ENCODE assay signal across 8 mouse cellular contexts in the genomic region with DNA sequence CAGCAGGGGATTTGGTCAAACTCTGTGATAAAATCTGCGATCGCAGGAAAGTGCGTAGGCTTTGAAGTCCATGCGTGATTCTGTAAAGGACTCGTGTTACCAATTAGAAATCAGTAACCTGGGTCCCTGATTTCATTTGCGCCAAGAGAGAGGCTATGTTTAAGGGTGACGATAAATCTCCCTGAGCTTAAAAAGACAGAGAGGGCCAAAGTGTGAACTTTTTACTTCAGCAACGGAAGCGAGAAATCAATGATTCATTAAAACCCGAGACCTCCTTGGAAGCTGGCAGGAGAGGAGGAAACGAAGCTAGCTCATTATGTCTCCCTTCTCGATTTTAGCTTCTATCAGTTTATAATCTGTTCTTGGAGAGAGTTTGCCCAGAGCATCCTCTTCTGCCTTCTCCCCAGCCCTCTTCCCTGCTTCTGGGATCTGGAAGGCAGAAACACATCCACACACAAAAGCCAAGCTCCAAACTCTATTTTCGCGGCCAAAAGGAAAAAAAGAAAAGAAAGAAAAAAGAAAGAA. TPM values are rescaled to one million over a fixed set of nuclear protein-coding genes. Genes with fewer than 3 reads are reported as not detected.
DNase-seq lines count a peak whose midpoint lies in the region; ATAC-seq and TF ChIP-seq lines count a peak whose summit lies in the region.

No protein-coding gene starts in this region.

- WGBS in kidney, adult 2 months: 3% methylated on average over 14 of the region's 14 CpGs
- under 1% methylated on average over 13 of the region's 14 CpGs for WGBS in forebrain, embryonic 12.5 days
- WGBS in limb, embryonic 11.5 days: under 1% methylated on average over 14 of the region's 14 CpGs

- TF ChIP-seq POLR2A in kidney, adult 2 months (IDR thresholded peaks at IDR 0.05; ENCODE audit: low read depth, low read length): no peak

- no peaks in the 10 kb centered on the region for H3K9me3 ChIP-seq in forebrain, embryonic 12.5 days
- H3K9me3 ChIP-seq in limb, embryonic 11.5 days (ENCODE audit: control insufficient read depth, low read length): no peaks in the 10 kb centered on the region

- DNase-seq in kidney, adult 2 months: peak; percentile 27
- no peak for DNase-seq in kidney, adult 18-20 months
- peak; percentile 47 for DNase-seq in limb, embryonic 11.5 days (ENCODE audit: low spot score)
- DNase-seq in retina, embryonic 14.5 days (ENCODE audit: low spot score): peak; percentile 12
- no peak for DNase-seq in adrenal gland, postnatal 4 days (ENCODE audit: low spot score in 2 of 2)

- H3K27me3 ChIP-seq in kidney, adult 2 months (replicated peaks; ENCODE audit: control insufficient read depth, insufficient read depth, low read length): no peaks in the 10 kb centered on the region; the same call in 1 of the 2 replicates
- H3K27me3 ChIP-seq in forebrain, embryonic 12.5 days: peaks cover 44% of the 10 kb centered on the region
- H3K27me3 ChIP-seq in limb, embryonic 11.5 days (ENCODE audit: control insufficient read depth, insufficient read depth, low read length): no peaks in the 10 kb centered on the region

- H3K4me1 ChIP-seq in kidney, adult 2 months (ENCODE audit: control insufficient read depth, insufficient read depth, low read length): no peaks in the 10 kb centered on the region
- H3K4me1 ChIP-seq in forebrain, embryonic 12.5 days: peaks cover 34% of the 10 kb centered on the region
- H3K4me1 ChIP-seq in limb, embryonic 11.5 days (ENCODE audit: control insufficient read depth, insufficient read depth, low read length): peaks cover 4% of the 10 kb centered on the region; the same call in 1 of the 2 replicates

- no peak for ATAC-seq in forebrain, embryonic 12.5 days (ENCODE audit: low FRiP score)
- ATAC-seq in limb, embryonic 11.5 days (ENCODE audit: insufficient number of reproducible peaks, low FRiP score, low TSS enrichment, low read depth): no peak
- no peak for ATAC-seq in activated CD4-positive, CD25-positive, alpha-beta regulatory T cell, adult 4 months
- ATAC-seq in monocyte, adult 5-6 weeks (replicated peaks; ENCODE audit: insufficient number of reproducible peaks, low FRiP score, low TSS enrichment, poor library complexity, severe bottlenecking): no peak

- peak overlapping the region; percentile 22; the same call in 1 of the 2 replicates for H3K4me3 ChIP-seq in kidney, adult 2 months (ENCODE audit: insufficient read depth, low read depth, low read length)
- H3K4me3 ChIP-seq in forebrain, embryonic 12.5 days (replicated peaks): peak overlapping the region; percentile 52
- peak overlapping the region; percentile 50 for H3K4me3 ChIP-seq in limb, embryonic 11.5 days (ENCODE audit: low read depth, low read length)

- no peak overlapping the region for H3K27ac ChIP-seq in kidney, adult 2 months (ENCODE audit: insufficient read depth, low read depth, low read length)
- H3K27ac ChIP-seq in forebrain, embryonic 12.5 days: no peak overlapping the region
- peak overlapping the region; percentile 80 for H3K27ac ChIP-seq in limb, embryonic 11.5 days (replicated peaks; ENCODE audit: low read depth, low read length)

- peak overlapping the region; percentile 39; the same call in 1 of the 2 replicates for H3K9ac ChIP-seq in forebrain, embryonic 12.5 days
- peak overlapping the region; percentile 47 for H3K9ac ChIP-seq in limb, embryonic 11.5 days (ENCODE audit: low read length)

- H3K4me2 ChIP-seq in forebrain, embryonic 12.5 days: peak overlapping the region; percentile 92
- peak overlapping the region; percentile 91 for H3K4me2 ChIP-seq in limb, embryonic 11.5 days (ENCODE audit: low read depth, severe bottlenecking)

- no peaks in the 10 kb centered on the region for H3K36me3 ChIP-seq in kidney, adult 2 months (ENCODE audit: control insufficient read depth, insufficient read depth, low read length)
- H3K36me3 ChIP-seq in forebrain, embryonic 12.5 days (replicated peaks): no peaks in the 10 kb centered on the region
- H3K36me3 ChIP-seq in limb, embryonic 11.5 days (ENCODE audit: control insufficient read depth, insufficient read depth, low read length): no peaks in the 10 kb centered on the region

- TF ChIP-seq CTCF in kidney, adult 2 months (conservative IDR thresholded peaks at IDR 0.05; ENCODE audit: insufficient read depth, insufficient read length, low read depth, low read length): no peak

RNA-seq across cellular contexts. Expression of a gene that starts 44.1 kb away (rescaled TPM):
- 0.39 and 0.42 TPM in 2 replicates for polyA plus RNA-seq in kidney, adult 2 months (2012; rRNA removed)
- polyA plus RNA-seq in forebrain, embryonic 12.5 days (2016; fragmentation: Nextera tagmentation; extraction: Ambion mirVana): 0.68 and 0.82 TPM in 2 replicates
- 13.0 and 15.8 TPM in 2 replicates for polyA plus RNA-seq in limb, embryonic 11.5 days (2014; fragmentation: Nextera tagmentation; extraction: Ambion mirVana)
- not detected for polyA plus RNA-seq in activated CD4-positive, CD25-positive, alpha-beta regulatory T cell, adult 4 months (2017; shearing (Covaris generic))
- 1 to 10 TPM; 4.3 to 4.4 TPM for total RNA-seq in adrenal gland, postnatal 4 days (2021)
- total RNA-seq in monocyte, adult 5-6 weeks (2017): not detected in 3 replicates

Comparison
In these comparisons a context has a peak if more than half of its experiments do, and no peak if none do; other contexts are left out.
1. DNase-seq: peak in kidney, adult 2 months (single experiment), limb, embryonic 11.5 days (single experiment) and retina, embryonic 14.5 days (single experiment); none in kidney, adult 18-20 months (single experiment) and adrenal gland, postnatal 4 days (0 of 2).
2. Peak in every context shown above with its lines, with median percentiles within 50 percentile points of each other: H3K4me3 ChIP-seq.